Mouse (Mus musculus) cerebellum, postnatal 25 days (tissue): Measurements from ENCODE around the gene Rmi2.
"Not testable (repeated sequence)": the region's sequence is repeated elsewhere in the genome, so short reads cannot be mapped to it uniquely, and the experiment has no call there.

Experiments
- DNase-seq, 2 experiments: peaks; one replicate each; pipeline ENCODE4 v3.0.0; 2021; ENCODE audit warnings: mixed read lengths in 2 of 2

Gene Rmi2

GRCm38 (mm10) chr16:10834911-10835587 is at the start of gene Rmi2:
Gene Rmi2 (plus strand): TSS chr16:10835059.
- DNase-seq: peak; percentile 88 to 92

- peak; percentile 76 to 84 for DNase-seq
Observed at GRCm38 (mm10) chr16:10785371-10786231, 49.3 kb upstream of the Rmi2 start, which contains the start of gene Socs1. Gene Socs1 (minus strand): TSS chr16:10785536.

- peak; percentile 85 to 90 for DNase-seq
Observed at GRCm38 (mm10) chr16:10786288-10786687, 48.6 kb upstream of the Rmi2 start.

GRCm38 (mm10) chr16:10786782-10787547 is 47.9 kb upstream of the Rmi2 start:
- DNase-seq: no peak

- no peak for DNase-seq
Observed at GRCm38 (mm10) chr16:10787548-10788058, 47.3 kb upstream of the Rmi2 start.

GRCm38 (mm10) chr16:10788271-10788670 is 46.6 kb upstream of the Rmi2 start, which contains the start of gene Tnp2:
Gene Tnp2 (minus strand): TSS chr16:10788660.
- no peak for DNase-seq

- DNase-seq: no peak
Observed at GRCm38 (mm10) chr16:10788866-10789265, 46.0 kb upstream of the Rmi2 start.

GRCm38 (mm10) chr16:10790702-10791101 is 44.2 kb upstream of the Rmi2 start, which contains the start of gene Prm3:
Gene Prm3 (minus strand): TSS chr16:10790914.
- DNase-seq: no peak

- DNase-seq: no peak
Observed at GRCm38 (mm10) chr16:10796034-10796433, 38.8 kb upstream of the Rmi2 start, which contains the start of gene Prm2. Gene Prm2 (minus strand): TSS chr16:10796134.

- DNase-seq: not testable (repeated sequence)
Observed at GRCm38 (mm10) chr16:10802420-10802819, 32.4 kb upstream of the Rmi2 start.

- DNase-seq: no peak
Observed at GRCm38 (mm10) chr16:10805789-10806527, 28.9 kb upstream of the Rmi2 start, which contains the start of gene Prm1. Gene Prm1 (minus strand): TSS chr16:10805839.

GRCm38 (mm10) chr16:10810376-10810775 is 24.5 kb upstream of the Rmi2 start:
- peak; percentile 63 to 80 for DNase-seq

- no peak for DNase-seq
Observed at GRCm38 (mm10) chr16:10812865-10813371, 21.9 kb upstream of the Rmi2 start, which contains the start of gene Gm11172. Gene Gm11172 (plus strand): TSS chr16:10812915.

- no peak for DNase-seq
Observed at GRCm38 (mm10) chr16:10813726-10814125, 21.1 kb upstream of the Rmi2 start.

GRCm38 (mm10) chr16:10814864-10815263 is 20.0 kb upstream of the Rmi2 start:
- no peak for DNase-seq

GRCm38 (mm10) chr16:10818579-10819135 is 16.2 kb upstream of the Rmi2 start:
- no peak for DNase-seq

- DNase-seq: no peak
Observed at GRCm38 (mm10) chr16:10819966-10820365, 14.9 kb upstream of the Rmi2 start.

GRCm38 (mm10) chr16:10821387-10821786 is 13.5 kb upstream of the Rmi2 start:
- DNase-seq: no peak

GRCm38 (mm10) chr16:10824536-10824935 is 10.3 kb upstream of the Rmi2 start:
- no peak for DNase-seq

- DNase-seq: no peak
Observed at GRCm38 (mm10) chr16:10825840-10826239, 9.0 kb upstream of the Rmi2 start.

- no peak for DNase-seq
Observed at GRCm38 (mm10) chr16:10827269-10827668, 7.6 kb upstream of the Rmi2 start.
